8 mouse cellular contexts compared by ENCODE assay signal in the genomic region with DNA sequence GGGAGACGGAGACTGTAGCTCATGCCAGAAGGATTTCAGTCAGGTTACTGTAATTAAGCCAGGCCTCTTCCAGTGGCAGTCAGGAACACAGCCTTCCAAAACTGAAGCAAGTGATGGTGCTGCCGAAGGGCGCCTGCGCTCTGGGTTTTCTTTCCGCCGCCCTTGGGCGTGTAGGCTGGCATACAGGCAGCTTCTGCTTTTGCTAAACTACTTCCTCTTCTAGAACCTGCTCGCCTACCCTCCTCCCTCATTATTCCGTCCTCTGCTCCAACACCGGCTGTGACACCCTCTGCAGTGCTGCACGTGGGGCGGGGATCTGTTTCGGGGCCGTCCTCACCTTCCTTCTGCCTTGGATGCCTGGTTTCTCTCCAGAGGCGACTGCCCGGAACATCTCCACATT. TPM values are rescaled to one million over a fixed set of nuclear protein-coding genes. Genes with fewer than 3 reads are reported as not detected.
DNase-seq lines count a peak whose midpoint lies in the region; ATAC-seq and TF ChIP-seq lines count a peak whose summit lies in the region.

No protein-coding gene starts in this region.

- no peaks in the 10 kb centered on the region for H3K27me3 ChIP-seq in forebrain, postnatal 0 days (ENCODE audit: insufficient read depth, low read length)

- no peaks in the 10 kb centered on the region for H3K36me3 ChIP-seq in forebrain, postnatal 0 days (ENCODE audit: insufficient read depth)

- WGBS in forebrain, postnatal 0 days, result 78% methylated on average over 16 of the region's 16 CpGs

- H3K4me2 ChIP-seq in forebrain, postnatal 0 days (ENCODE audit: low read depth), result no peak overlapping the region

- no peak overlapping the region for H3K27ac ChIP-seq in forebrain, postnatal 0 days (ENCODE audit: low read depth, low read length)

- no peak for ATAC-seq in forebrain, postnatal 0 days

- H3K9ac ChIP-seq in forebrain, postnatal 0 days, result no peak overlapping the region

- no peak for TF ChIP-seq CTCF in forebrain, postnatal 0 days (IDR thresholded peaks at IDR 0.05; ENCODE audit: low read depth)

- no peaks in the 10 kb centered on the region for H3K9me3 ChIP-seq in forebrain, postnatal 0 days (ENCODE audit: low read length)

- no peak overlapping the region for H3K4me3 ChIP-seq in forebrain, postnatal 0 days (ENCODE audit: low read depth, low read length)

- DNase-seq in right cerebral cortex, adult 18-20 months, result peak; percentile 89
- DNase-seq in right cerebral cortex, postnatal 4 days, result no peak
- peak; percentile 27 for DNase-seq in induced T-regulatory cell, adult 2 months (ENCODE audit: low read depth)
- DNase-seq in natural killer cell, adult 2 months (ENCODE audit: low spot score in 2 of 2), result peak; percentile 8 to 68
- DNase-seq in thymus, postnatal 14 days, result peak; percentile 63
- DNase-seq in forebrain, postnatal 0 days, result no peak
- DNase-seq in kidney, postnatal 14 days, result no peak
- no peak for DNase-seq in kidney, adult 18-20 months

- no peaks in the 10 kb centered on the region for H3K4me1 ChIP-seq in forebrain, postnatal 0 days (ENCODE audit: insufficient read depth)

RNA-seq across cellular contexts. Expression of gene Prkag2, which starts 18.9 kb away (rescaled TPM):
- 62.4 and 72.2 TPM in 2 replicates for total RNA-seq in forebrain, postnatal 0 days (2014; rRNA removed)
- polyA plus RNA-seq in forebrain, postnatal 0 days (2015; fragmentation: Nextera tagmentation; extraction: Ambion mirVana), result 94.9 and 112 TPM in 2 replicates

Comparison
In these comparisons a context has a peak if more than half of its experiments do, and no peak if none do; other contexts are left out.
1. DNase-seq: peak in right cerebral cortex, adult 18-20 months (single experiment), induced T-regulatory cell, adult 2 months (single experiment), natural killer cell, adult 2 months (2 of 2) and thymus, postnatal 14 days (single experiment); none in right cerebral cortex, postnatal 4 days (single experiment), forebrain, postnatal 0 days (single experiment), kidney, postnatal 14 days (single experiment) and kidney, adult 18-20 months (single experiment).